Mouse (Mus musculus) brain, embryonic 14.5 days (tissue): ENCODE data around the gene Rpl10a.

ENCODE experiments used
- CTCF ChIP-seq: fragments of 200-500 bp; IDR thresholded peaks from 2 replicates; pipeline ENCODE4 v1.5.1; 2012; ENCODE audit warnings: inconsistent platforms, mild to moderate bottlenecking, moderate library complexity, borderline replicate concordance; ENCODE audit not compliant: insufficient read depth, insufficient read length; ENCODE audit errors: extremely low read depth
- POLR2A ChIP-seq: fragments of 200-500 bp; IDR thresholded peaks from 2 replicates; pipeline ENCODE4 v1.6.1; 2012; ENCODE audit warnings: mild to moderate bottlenecking, inconsistent platforms, borderline replicate concordance; ENCODE audit not compliant: poor library complexity, insufficient read depth, insufficient read length, severe bottlenecking; ENCODE audit errors: extremely low read depth

DNA sequence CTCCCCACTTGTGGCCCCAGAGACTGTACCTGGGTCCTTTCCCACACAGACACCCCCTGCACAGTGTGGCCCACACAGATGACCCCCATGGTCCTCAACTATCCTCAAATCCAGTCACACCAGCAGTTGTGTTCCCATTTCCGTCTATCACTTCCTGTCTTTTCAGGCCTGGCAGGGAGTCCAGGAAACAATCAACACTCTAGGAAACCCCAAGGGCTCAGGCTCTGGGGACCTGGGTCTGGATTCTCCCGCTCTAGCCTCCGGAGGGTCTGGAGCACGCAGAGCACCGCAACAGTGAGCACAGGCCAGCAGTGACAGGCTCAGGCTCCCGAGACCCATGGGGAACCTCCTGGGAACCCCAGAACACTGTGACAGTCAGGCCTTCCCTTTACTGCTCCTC lies 19.9 kb downstream of the Rpl10a start:
- TF ChIP-seq CTCF (no peak), POLR2A (no peak)
